8 mouse cellular contexts compared by ENCODE assay signal in genomic region chr5:142813722-142814111, GRCm38 (mm10). TPM values are rescaled to one million over a fixed set of nuclear protein-coding genes. Genes with fewer than 3 reads are reported as not detected.
DNase-seq lines count a peak whose midpoint lies in the region; ATAC-seq and TF ChIP-seq lines count a peak whose summit lies in the region.

No protein-coding gene starts in this region.

- DNase-seq in left cerebral cortex, adult 2 months (ENCODE audit: extremely low spot score in 1 of 2, low spot score in 2 of 2): peak in 1 of 2 experiments; percentile 27
- no peak for DNase-seq in left cerebral cortex, postnatal 14 days (ENCODE audit: low spot score in 2 of 2)
- DNase-seq in NIH3T3 (ENCODE audit: low read depth): peak; percentile 60
- DNase-seq in hindbrain, postnatal 0 days (ENCODE audit: low spot score): peak; percentile 58
- no peak for DNase-seq in thymus, adult 18-20 months
- no peak for DNase-seq in ovary, adult 18-20 months (ENCODE audit: low spot score)

- H3K27ac ChIP-seq in left cerebral cortex, adult 2 months: peak overlapping the region; percentile 100
- H3K27ac ChIP-seq in embryonic facial prominence, embryonic 15.5 days (replicated peaks): peak overlapping the region; percentile 100
- peak overlapping the region; percentile 100 for H3K27ac ChIP-seq in hindbrain, postnatal 0 days
- peak overlapping the region; percentile 61 for H3K27ac ChIP-seq in macrophage

- no peaks in the 10 kb centered on the region for H3K27me3 ChIP-seq in embryonic facial prominence, embryonic 15.5 days
- no peaks in the 10 kb centered on the region for H3K27me3 ChIP-seq in hindbrain, postnatal 0 days (ENCODE audit: insufficient read depth, low read length)

- H3K4me2 ChIP-seq in embryonic facial prominence, embryonic 15.5 days (replicated peaks): peak overlapping the region; percentile 73
- peak overlapping the region; percentile 91 for H3K4me2 ChIP-seq in hindbrain, postnatal 0 days (ENCODE audit: low read depth, low read length)

- intact Hi-C loops in left cerebral cortex, adult 2 months (cut with DNase I): loop anchor here (1.0 kb wide), 1 partner anchor 45 kb away; no protein-coding TSS in a partner anchor
- intact Hi-C loops in left cerebral cortex, postnatal 14 days (cut with DNase I): loop anchor here (2.0 kb wide), 2 partner anchors 45 to 91 kb away; no protein-coding TSS in a partner anchor

- TF ChIP-seq CTCF in left cerebral cortex, adult 2 months (IDR thresholded peaks at IDR 0.05): no peak
- TF ChIP-seq CTCF in hindbrain, postnatal 0 days (IDR thresholded peaks at IDR 0.05; ENCODE audit: low read depth): no peak

- H3K9me3 ChIP-seq in embryonic facial prominence, embryonic 15.5 days (replicated peaks): no peaks in the 10 kb centered on the region
- H3K9me3 ChIP-seq in hindbrain, postnatal 0 days (ENCODE audit: low read length): no peaks in the 10 kb centered on the region

- H3K4me3 ChIP-seq in left cerebral cortex, adult 2 months: peak overlapping the region; percentile 95
- peak overlapping the region; percentile 91 for H3K4me3 ChIP-seq in embryonic facial prominence, embryonic 15.5 days (replicated peaks)
- H3K4me3 ChIP-seq in hindbrain, postnatal 0 days (ENCODE audit: low read length): peak overlapping the region; percentile 98
- H3K4me3 ChIP-seq in macrophage (ENCODE audit: inconsistent target): peak overlapping the region; percentile 88

- H3K36me3 ChIP-seq in embryonic facial prominence, embryonic 15.5 days: peaks cover 11% of the 10 kb centered on the region; the same call in 1 of the 2 replicates
- no peaks in the 10 kb centered on the region for H3K36me3 ChIP-seq in hindbrain, postnatal 0 days (ENCODE audit: insufficient read depth, low read length)
- H3K36me3 ChIP-seq in macrophage (ENCODE audit: inconsistent target): peaks cover 6% of the 10 kb centered on the region

- H3K79me2 ChIP-seq in macrophage (ENCODE audit: inconsistent target): peaks cover 80% of the 10 kb centered on the region

- peak overlapping the region; percentile 100 for H3K9ac ChIP-seq in embryonic facial prominence, embryonic 15.5 days
- peak overlapping the region; percentile 100 for H3K9ac ChIP-seq in hindbrain, postnatal 0 days (replicated peaks; ENCODE audit: low read length)

- 2% methylated on average over 23 of the region's 23 CpGs for WGBS in embryonic facial prominence, embryonic 15.5 days
- under 1% methylated on average over 23 of the region's 23 CpGs for WGBS in hindbrain, postnatal 0 days
- WGBS in macrophage (ENCODE audit: missing documents): 40% methylated on average over 23 of the region's 23 CpGs

- no peak for ATAC-seq in embryonic facial prominence, embryonic 15.5 days (ENCODE audit: insufficient number of reproducible peaks, low FRiP score, low TSS enrichment, low read depth)
- ATAC-seq in hindbrain, postnatal 0 days: no peak

- peaks cover 45% of the 10 kb centered on the region for H3K4me1 ChIP-seq in embryonic facial prominence, embryonic 15.5 days
- H3K4me1 ChIP-seq in hindbrain, postnatal 0 days (ENCODE audit: insufficient read depth, low read length): peaks cover 23% of the 10 kb centered on the region

RNA-seq across cellular contexts. Expression of gene Tnrc18, which starts 3.7 kb away (rescaled TPM):
- total RNA-seq in left cerebral cortex, adult 2 months (2021): 100 to 1,000 TPM; 139 to 141 TPM
- total RNA-seq in left cerebral cortex, postnatal 14 days (2021): 100 to 1,000 TPM; 136 to 162 TPM
- polyA plus RNA-seq in embryonic facial prominence, embryonic 15.5 days (2015; fragmentation: Nextera tagmentation; extraction: Ambion mirVana): 39.1 and 43.4 TPM in 2 replicates
- 134 and 137 TPM in 2 replicates for total RNA-seq in hindbrain, postnatal 0 days (2014; rRNA removed)
- 17.0 and 19.9 TPM in 2 replicates for polyA plus RNA-seq in hindbrain, postnatal 0 days (2015; fragmentation: Nextera tagmentation; extraction: Ambion mirVana)
- 100 to 1,000 TPM in 22 of 26 experiments, 10 to 100 TPM in 4; 39.2 to 447 (median 241) TPM for total RNA-seq in macrophage (2018; cell fraction: chromatin; rRNA removed)
- 10 to 100 TPM; 20.2 to 98.3 (median 69.9) TPM for total RNA-seq in macrophage (2018; cell fraction: cytosol; rRNA removed)
- 100 to 1,000 TPM in 23 of 26 experiments, 10 to 100 TPM in 3; 54.6 to 280 (median 200) TPM for total RNA-seq in macrophage (2018; cell fraction: nucleus; rRNA removed)
- polyA plus RNA-seq in macrophage (2018): 25.5 to 27.5 TPM (median 26.9 TPM) in 3 replicates

Comparison
In these comparisons a context has a peak if more than half of its experiments do, and no peak if none do; other contexts are left out.
1. DNase-seq: peak in NIH3T3 (single experiment) and hindbrain, postnatal 0 days (single experiment); none in left cerebral cortex, postnatal 14 days (0 of 2), thymus, adult 18-20 months (0 of 2) and ovary, adult 18-20 months (single experiment).
2. Peak in every context shown above with its lines, with median percentiles within 50 percentile points of each other: H3K27ac ChIP-seq and H3K4me3 ChIP-seq.